Mouse (Mus musculus) cerebellum, adult 11 months (tissue): ENCODE measurements around the gene Chrm1.
A peak's percentile ranks its signal among the peaks of the same experiment; 100 is the strongest.
"Not testable (repeated sequence)": the region's sequence is repeated elsewhere in the genome, so short reads cannot be mapped to it uniquely, and the experiment has no call there.

ENCODE experiments used
- DNase-seq: peaks from one replicate; pipeline ENCODE4 v3.0.0; 2022

Chrm1 gene

GRCm38 (mm10) chr19:8718357-8718756, 54.8 kb downstream of the Chrm1 start:
- no peak for DNase-seq

- DNase-seq = not testable (repeated sequence)
Observed at GRCm38 (mm10) chr19:8719037-8719436, 55.4 kb downstream of the Chrm1 start.

GRCm38 (mm10) chr19:8721378-8721777, 57.8 kb downstream of the Chrm1 start:
- DNase-seq = no peak

- no peak for DNase-seq
Observed at GRCm38 (mm10) chr19:8722021-8722420, 58.4 kb downstream of the Chrm1 start.

- DNase-seq = no peak
Observed at GRCm38 (mm10) chr19:8722559-8722906, 58.9 kb downstream of the Chrm1 start.

GRCm38 (mm10) chr19:8722907-8723573, 59.5 kb downstream of the Chrm1 start, which contains the start of gene Slc3a2:
Gene Slc3a2, minus strand, starts transcription at chr19:8723369.
- DNase-seq = peak; percentile 96

GRCm38 (mm10) chr19:8723574-8724346, 60.2 kb downstream of the Chrm1 start:
- no peak for DNase-seq

- DNase-seq = no peak
Observed at GRCm38 (mm10) chr19:8724392-8724791, 60.8 kb downstream of the Chrm1 start.

- DNase-seq = no peak
Observed at GRCm38 (mm10) chr19:8725081-8725613, 61.6 kb downstream of the Chrm1 start.

GRCm38 (mm10) chr19:8726609-8727390, 63.2 kb downstream of the Chrm1 start:
- DNase-seq = no peak

- DNase-seq = no peak
Observed at GRCm38 (mm10) chr19:8727495-8728114, 64.0 kb downstream of the Chrm1 start.

- DNase-seq = not testable (repeated sequence)
Observed at GRCm38 (mm10) chr19:8728335-8729099, 64.9 kb downstream of the Chrm1 start.
